Mouse (Mus musculus) limb, embryonic 13.5 days (tissue): Measurements from ENCODE around the gene Xndc1. TPM values are rescaled to one million over a fixed set of nuclear protein-coding genes. Genes with fewer than 3 reads are reported as not detected.

Source experiments
- ATAC-seq: fragments of 200-750 bp; cut with Nextera tagmentation; 2 replicates; pipeline ENCODE4 v1.8.0; 2017; ENCODE audit warnings: low read depth, moderate number of reproducible peaks, moderate TSS enrichment; ENCODE audit not compliant: low FRiP score
- H3K27ac ChIP-seq: fragments of 300-500 bp; sonication (generic); 2 replicates; pipeline ENCODE4 v1.5.1; 2015; ENCODE audit warnings: inconsistent platforms, mild to moderate bottlenecking, moderate library complexity
- H3K27me3 ChIP-seq: fragments of 300-500 bp; sonication (generic); 2 replicates; pipeline ENCODE4 v1.6.1; 2015; ENCODE audit warnings: mild to moderate bottlenecking, inconsistent platforms
- H3K36me3 ChIP-seq: fragments of 300-500 bp; sonication (generic); 2 replicates; pipeline ENCODE4 v1.6.1; 2015; ENCODE audit warnings: inconsistent platforms, mild to moderate bottlenecking, moderate library complexity
- H3K4me1 ChIP-seq: fragments of 300-500 bp; sonication (generic); 2 replicates; pipeline ENCODE4 v1.6.1; 2015; ENCODE audit warnings: inconsistent platforms
- H3K4me2 ChIP-seq: fragments of 300-500 bp; sonication (generic); replicated peaks from 2 replicates; pipeline ENCODE4 v1.6.1; 2015; ENCODE audit warnings: inconsistent platforms, mild to moderate bottlenecking, moderate library complexity
- H3K4me3 ChIP-seq: fragments of 300-500 bp; sonication (generic); 2 replicates; pipeline ENCODE4 v1.5.1; 2015; ENCODE audit warnings: moderate library complexity, mild to moderate bottlenecking, inconsistent platforms
- H3K9ac ChIP-seq: fragments of 300-500 bp; sonication (generic); 2 replicates; pipeline ENCODE4 v1.6.1; 2015; ENCODE audit warnings: mild to moderate bottlenecking, inconsistent platforms
- H3K9me3 ChIP-seq: fragments of 300-500 bp; sonication (generic); 2 replicates; pipeline ENCODE4 v1.6.1; 2016; ENCODE audit warnings: inconsistent platforms
- WGBS: fragments of 180-500 bp; shearing (Covaris S2); methylation state at CpG from one replicate; pipeline ENCODE4 v1.1.7; 2015; 5-methylcytosine and 5-hydroxymethylcytosine counted together
- polyA plus RNA-seq: library from polyadenylated mRNA; unstranded; fragments of >200 nt; fragmentation: Nextera tagmentation; extraction: Ambion mirVana; gene quantifications from 2 replicates; pipeline ENCODE4 v1.2.1, GENCODE M21; 2015

Xndc1 gene
- polyA plus RNA-seq, 1 experiment from 2014 or later: 44.1 TPM

DNA sequence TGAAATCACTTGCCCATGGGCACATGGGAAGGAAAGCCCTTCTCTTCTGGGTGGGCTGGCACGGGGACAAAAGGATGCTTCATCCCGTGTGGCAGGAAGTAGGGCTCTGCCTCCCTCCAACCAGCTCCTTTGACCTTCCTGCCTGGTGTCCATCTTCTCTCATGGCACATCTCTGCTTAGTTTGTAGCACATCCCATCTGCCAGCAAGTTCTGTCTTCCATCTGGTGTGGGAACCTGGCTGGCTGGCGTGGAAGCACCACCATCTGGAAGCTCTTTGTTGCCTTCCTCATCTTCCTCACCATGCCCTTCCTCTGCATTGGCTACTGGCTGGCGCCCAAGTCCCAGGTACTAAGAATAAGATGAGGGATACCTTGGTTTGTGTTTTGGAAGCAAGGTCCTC is 22.0 kb downstream of the Xndc1 start:
- Histone ChIP-seq H3K27me3 (no peaks in the 10 kb centered on the region), H3K4me3 (no peak overlapping the region), H3K4me1 (no peaks in the 10 kb centered on the region), H3K27ac (no peak overlapping the region), H3K36me3 (peaks cover 74% of the 10 kb centered on the region), H3K9ac (0 out of 2 replicates have a peak overlapping the region, but pooled peaks have one; percentile 20), H3K4me2 (no peak overlapping the region), H3K9me3 (no peaks in the 10 kb centered on the region)
- no peak for ATAC-seq
- WGBS: 90% methylated on average over 4 of the region's 4 CpGs

DNA sequence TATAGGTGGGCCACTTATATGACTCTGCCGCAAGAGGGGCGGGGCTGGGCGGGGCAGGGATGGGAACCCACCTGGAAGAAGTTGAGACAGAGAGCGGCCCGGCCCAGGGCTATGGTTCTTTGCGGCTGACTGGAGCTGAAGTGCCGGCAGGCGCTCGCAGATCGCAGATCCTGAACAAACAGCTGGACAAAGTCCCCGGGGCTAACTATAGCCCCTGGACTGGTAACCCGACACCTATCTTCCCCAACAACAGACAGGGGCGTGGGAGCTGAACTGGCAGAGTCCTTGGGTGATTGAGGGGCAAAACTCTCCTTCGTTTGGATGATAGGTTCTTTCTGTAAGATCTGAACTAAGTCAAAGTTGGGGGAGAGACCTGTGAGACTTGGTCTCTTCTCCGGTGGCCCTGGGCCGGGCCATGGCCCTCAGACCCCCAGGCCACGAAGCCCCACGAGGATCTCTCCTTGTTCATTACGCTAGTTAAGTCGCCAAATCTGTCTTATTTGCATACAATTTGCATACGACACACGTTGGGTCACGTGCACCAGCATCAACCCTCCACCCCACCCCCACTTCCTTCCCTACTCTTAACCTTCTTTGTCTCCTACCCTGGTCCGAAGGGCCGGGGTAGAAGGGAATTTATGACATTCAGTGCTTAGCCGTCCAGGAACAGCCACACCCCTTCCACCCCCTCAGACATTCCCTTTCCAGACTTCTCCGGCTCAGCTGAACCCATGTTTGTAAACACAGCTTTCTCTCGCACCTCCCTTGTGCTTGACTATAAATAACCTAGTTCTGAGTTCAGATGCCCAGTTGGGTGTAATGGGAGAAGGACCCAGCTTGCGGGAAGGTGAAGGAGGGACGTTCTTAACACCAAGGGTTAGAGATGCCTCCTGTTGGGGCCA is 34.7 kb downstream of the Xndc1 start:
- peak overlapping the region; percentile 65 for H3K4me2 ChIP-seq
- H3K9me3 ChIP-seq: no peaks in the 10 kb centered on the region
- peak; percentile 60 for ATAC-seq
- H3K4me1 ChIP-seq: peaks cover 22% of the 10 kb centered on the region
- 3% methylated on average over 30 of the region's 30 CpGs for WGBS
- peak overlapping the region; percentile 4; the same call in 1 of the 2 replicates for H3K27ac ChIP-seq
- peak overlapping the region; percentile 63 for H3K9ac ChIP-seq
- no peaks in the 10 kb centered on the region for H3K27me3 ChIP-seq
- peaks cover 14% of the 10 kb centered on the region for H3K36me3 ChIP-seq
- peak overlapping the region; percentile 34 for H3K4me3 ChIP-seq

DNA sequence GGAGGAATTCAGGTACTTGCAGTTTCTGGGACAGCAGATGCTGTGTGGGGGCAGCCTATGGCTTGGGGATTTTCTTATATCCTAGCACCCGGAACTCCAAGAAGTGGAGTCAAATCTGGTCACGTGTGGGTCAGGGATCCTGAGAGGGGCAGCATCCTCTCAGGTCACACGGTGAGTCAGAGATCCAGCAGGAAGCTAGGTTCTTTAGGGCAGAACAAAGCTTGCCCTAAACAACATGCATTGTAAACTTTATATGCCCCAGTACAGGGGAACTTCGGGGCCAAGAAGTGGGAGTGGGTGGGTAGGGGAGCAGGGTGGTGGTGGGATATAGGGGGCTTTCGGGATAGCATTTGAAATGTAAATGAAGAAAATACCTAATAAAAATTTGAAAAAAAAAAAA is 35.6 kb downstream of the Xndc1 start:
- Histone ChIP-seq H3K27ac (no peak overlapping the region; the same call in 1 of the 2 replicates), H3K4me2 (peak overlapping the region; percentile 65; the same call in 1 of the 2 replicates), H3K9ac (no peak overlapping the region)

DNA sequence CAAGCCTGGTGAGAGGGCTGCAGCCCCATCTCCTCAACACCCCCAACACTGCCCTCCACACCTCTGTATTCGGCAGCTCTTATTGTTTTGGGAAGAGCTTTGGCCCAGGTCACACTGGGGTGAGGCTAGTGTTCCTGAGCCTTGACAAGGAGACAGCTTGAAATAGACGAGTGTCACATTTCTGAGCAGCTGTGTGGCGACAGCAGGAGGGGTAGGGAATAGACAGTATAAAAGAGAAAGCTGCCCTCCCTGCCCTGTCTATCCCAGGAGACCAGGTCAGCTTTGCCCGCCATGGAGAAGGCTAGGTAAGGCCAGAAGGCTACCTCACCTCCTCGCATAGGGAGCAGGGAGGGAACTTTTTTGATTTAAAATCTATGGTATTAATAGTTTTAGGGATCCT is 36.2 kb downstream of the Xndc1 start, which contains the start of gene Art1:
Gene Art1 (plus strand): TSS at position 257 of the 400 bp plus-strand sequence.
- no peaks in the 10 kb centered on the region for H3K9me3 ChIP-seq
- 50% methylated on average over 5 of the region's 5 CpGs for WGBS
- no peak within 1 kb of the TSS; the same call in 1 of the 2 replicates for H3K27ac ChIP-seq
- no peak within 1 kb of the TSS for H3K9ac ChIP-seq
- H3K36me3 ChIP-seq: peaks cover 5% of the 10 kb centered on the region; the same call in 1 of the 2 replicates
- no peak within 1 kb of the TSS for H3K4me3 ChIP-seq
- no peaks in the 10 kb centered on the region for H3K27me3 ChIP-seq
- peaks cover 24% of the 10 kb centered on the region for H3K4me1 ChIP-seq
- H3K4me2 ChIP-seq: peak within 1 kb of the TSS; percentile 65
- 0 out of 2 replicates have a peak, but pooled peaks have one; percentile 21 for ATAC-seq

More for the DNA sequence above, 35.6 kb downstream of the Xndc1 start:
- ATAC-seq: no peak
- H3K36me3 ChIP-seq: peaks cover 7% of the 10 kb centered on the region
- H3K4me3 ChIP-seq: no peak overlapping the region
- 41% methylated on average over 5 of the region's 5 CpGs for WGBS
- no peaks in the 10 kb centered on the region for H3K27me3 ChIP-seq
- H3K4me1 ChIP-seq: peaks cover 22% of the 10 kb centered on the region
- H3K9me3 ChIP-seq: no peaks in the 10 kb centered on the region

GRCm38 (mm10) chr7:102102241-102102640 is 36.9 kb downstream of the Xndc1 start:
- no peak overlapping the region for H3K9ac ChIP-seq
- ATAC-seq: no peak
- H3K27ac ChIP-seq: no peak overlapping the region
- H3K4me2 ChIP-seq: no peak overlapping the region
- no peaks in the 10 kb centered on the region for H3K27me3 ChIP-seq
- peaks cover 31% of the 10 kb centered on the region for H3K4me1 ChIP-seq
- H3K9me3 ChIP-seq: no peaks in the 10 kb centered on the region
- 44% methylated on average over 8 of the region's 8 CpGs for WGBS
- no peaks in the 10 kb centered on the region for H3K36me3 ChIP-seq
- no peak overlapping the region for H3K4me3 ChIP-seq

- Histone ChIP-seq H3K9me3 (no peaks in the 10 kb centered on the region), H3K27ac (no peak overlapping the region), H3K4me3 (no peak overlapping the region), H3K36me3 (no peaks in the 10 kb centered on the region), H3K9ac (no peak overlapping the region), H3K27me3 (no peaks in the 10 kb centered on the region), H3K4me2 (peak overlapping the region; percentile 14; the same call in 1 of the 2 replicates), H3K4me1 (peaks cover 33% of the 10 kb centered on the region)
- no peak for ATAC-seq
- WGBS: 39% methylated on average over 6 of the region's 6 CpGs
Observed at GRCm38 (mm10) chr7:102102696-102103095, 37.4 kb downstream of the Xndc1 start.

DNA sequence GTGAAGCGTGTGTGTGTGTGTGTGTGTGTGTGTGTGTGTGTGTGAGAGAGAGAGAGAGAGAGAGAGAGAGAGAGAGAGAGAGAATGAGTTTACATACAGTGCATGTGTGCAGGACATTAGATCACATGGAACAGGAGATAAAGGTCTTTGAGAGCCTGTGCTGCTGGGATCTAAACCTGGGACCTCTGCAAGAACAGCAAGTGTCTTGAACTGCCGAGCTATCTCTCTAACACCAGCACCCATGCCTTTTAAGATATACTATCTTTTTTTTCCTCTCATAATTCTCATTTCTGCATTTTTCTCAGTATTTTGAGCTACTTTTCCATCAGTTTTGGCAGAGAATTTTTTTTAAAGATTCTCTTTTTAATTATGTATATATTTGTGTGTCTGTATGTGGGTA is 38.2 kb downstream of the Xndc1 start:
- H3K4me1 ChIP-seq: peaks cover 33% of the 10 kb centered on the region
- ATAC-seq: no peak
- H3K4me2 ChIP-seq: no peak overlapping the region

GRCm38 (mm10) chr7:102104126-102104525 is 38.8 kb downstream of the Xndc1 start:
- Histone ChIP-seq H3K9ac (no peak overlapping the region), H3K4me2 (no peak overlapping the region), H3K27ac (no peak overlapping the region), H3K36me3 (no peaks in the 10 kb centered on the region), H3K4me1 (peaks cover 31% of the 10 kb centered on the region), H3K27me3 (no peaks in the 10 kb centered on the region), H3K4me3 (no peak overlapping the region), H3K9me3 (no peaks in the 10 kb centered on the region)
- 72% methylated on average over 5 of the region's 5 CpGs for WGBS
- no peak for ATAC-seq

More for the DNA sequence above, 38.2 kb downstream of the Xndc1 start:
- no peak overlapping the region for H3K27ac ChIP-seq
- no peak overlapping the region for H3K4me3 ChIP-seq
- no peaks in the 10 kb centered on the region for H3K27me3 ChIP-seq
- H3K9me3 ChIP-seq: no peaks in the 10 kb centered on the region
- 80% methylated on average over 2 of the region's 2 CpGs for WGBS
- no peaks in the 10 kb centered on the region for H3K36me3 ChIP-seq
- H3K9ac ChIP-seq: no peak overlapping the region

DNA sequence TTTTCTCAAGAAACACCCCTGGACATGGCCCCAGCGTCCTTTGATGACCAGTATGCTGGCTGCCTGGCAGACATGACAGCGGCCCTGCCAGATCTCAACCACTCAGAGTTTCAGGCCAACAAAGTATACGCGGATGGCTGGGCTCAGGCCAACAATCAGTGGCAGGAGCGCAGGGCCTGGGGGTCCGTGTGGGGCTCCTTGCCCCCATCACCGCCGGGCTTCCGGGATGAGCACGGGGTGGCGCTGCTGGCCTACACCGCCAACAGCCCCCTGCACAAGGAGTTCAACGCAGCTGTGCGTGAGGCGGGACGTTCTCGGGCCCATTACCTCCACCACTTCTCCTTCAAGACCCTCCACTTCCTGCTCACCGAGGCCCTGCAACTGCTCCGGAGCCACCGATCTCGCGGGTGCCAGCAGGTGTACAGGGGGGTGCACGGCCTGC is 41.4 kb downstream of the Xndc1 start:
- Histone ChIP-seq H3K4me1 (peaks cover 15% of the 10 kb centered on the region), H3K27ac (no peak overlapping the region), H3K4me3 (peak overlapping the region; percentile 33), H3K9ac (peak overlapping the region; percentile 62), H3K4me2 (peak overlapping the region; percentile 67), H3K27me3 (no peaks in the 10 kb centered on the region), H3K36me3 (no peaks in the 10 kb centered on the region), H3K9me3 (no peaks in the 10 kb centered on the region)
- 0 out of 2 replicates have a peak, but pooled peaks have one; percentile 38 for ATAC-seq
- 15% methylated on average over 23 of the region's 23 CpGs for WGBS

DNA sequence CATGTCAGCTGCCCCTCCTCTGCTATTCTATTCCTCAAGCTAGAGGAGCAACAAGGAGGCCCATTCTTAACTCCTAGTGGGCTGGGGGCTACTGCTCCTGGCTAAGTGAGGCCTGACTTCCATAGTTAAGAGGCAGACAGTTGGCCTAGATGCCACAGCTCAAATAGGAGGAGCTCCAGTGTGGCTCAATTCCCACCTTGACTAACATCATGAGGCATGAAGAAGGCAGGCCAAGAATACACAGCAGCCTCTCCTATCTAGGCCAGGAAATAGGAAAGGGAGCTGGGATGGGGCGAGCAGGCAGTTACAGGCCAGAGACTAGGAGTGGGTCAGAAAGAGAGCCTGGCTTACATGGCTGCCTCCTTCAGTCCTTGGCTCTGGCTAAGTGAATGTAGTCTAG is 42.9 kb downstream of the Xndc1 start:
- Histone ChIP-seq H3K9me3 (no peaks in the 10 kb centered on the region), H3K4me1 (peaks cover 11% of the 10 kb centered on the region), H3K4me2 (no peak overlapping the region), H3K4me3 (no peak overlapping the region), H3K9ac (no peak overlapping the region), H3K36me3 (no peaks in the 10 kb centered on the region), H3K27me3 (no peaks in the 10 kb centered on the region), H3K27ac (no peak overlapping the region)
- ATAC-seq: no peak
- WGBS: 83% methylated on average over 1 of the region's 1 CpGs

- H3K9ac ChIP-seq: no peak within 1 kb of the TSS
- H3K27ac ChIP-seq: no peak within 1 kb of the TSS
- H3K27me3 ChIP-seq: no peaks in the 10 kb centered on the region
- H3K4me1 ChIP-seq: peaks cover 11% of the 10 kb centered on the region
- ATAC-seq: no peak
- no peak within 1 kb of the TSS for H3K4me3 ChIP-seq
- H3K4me2 ChIP-seq: no peak within 1 kb of the TSS
- WGBS: 74% methylated on average over 7 of the region's 7 CpGs
- no peaks in the 10 kb centered on the region for H3K9me3 ChIP-seq
- no peaks in the 10 kb centered on the region for H3K36me3 ChIP-seq
Observed at GRCm38 (mm10) chr7:102109171-102109570, 43.9 kb downstream of the Xndc1 start, which contains the start of gene Art5. Gene Art5 (minus strand): TSS chr7:102109489.

GRCm38 (mm10) chr7:102109746-102110145 is 44.4 kb downstream of the Xndc1 start:
- Histone ChIP-seq H3K4me1 (peaks cover 11% of the 10 kb centered on the region), H3K27ac (no peak overlapping the region), H3K9me3 (no peaks in the 10 kb centered on the region), H3K27me3 (no peaks in the 10 kb centered on the region), H3K4me3 (no peak overlapping the region), H3K4me2 (no peak overlapping the region), H3K36me3 (no peaks in the 10 kb centered on the region), H3K9ac (no peak overlapping the region)
- WGBS: 89% methylated on average over 4 of the region's 4 CpGs
- ATAC-seq: no peak
